Mouse (Mus musculus) lung, postnatal 25 days (tissue): ENCODE measurements around the gene Siah2.

ENCODE experiments used
- DNase-seq: peaks from one replicate; pipeline ENCODE4 v3.0.0; 2022; ENCODE audit warnings: low spot score

Gene Siah2

GRCm38 (mm10) chr3:58691997-58692721, at the start of gene Siah2:
TSS of gene Siah2 (minus strand) at chr3:58692400.
- peak; percentile 93 for DNase-seq

DNA sequence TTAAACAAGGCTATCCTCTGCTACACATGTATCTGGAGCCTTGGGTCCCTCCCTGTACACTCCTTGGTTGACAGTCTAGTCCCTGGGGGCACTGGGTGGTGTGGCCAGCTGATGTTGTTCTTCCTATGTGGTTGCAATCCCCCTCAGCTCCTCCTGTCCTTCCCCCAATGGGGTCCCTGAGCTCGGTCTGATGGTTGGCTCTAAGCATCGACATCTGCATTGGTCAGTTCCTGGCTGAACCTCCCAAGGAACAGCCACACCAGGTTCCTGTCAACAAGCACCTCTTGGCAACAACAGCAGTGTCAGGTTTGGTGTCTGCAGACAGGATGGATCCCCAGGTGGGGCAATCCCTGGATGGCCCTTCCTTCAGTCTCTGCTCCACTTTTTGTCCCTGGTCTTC, 47.3 kb upstream of the Siah2 start:
- no peak for DNase-seq

DNA sequence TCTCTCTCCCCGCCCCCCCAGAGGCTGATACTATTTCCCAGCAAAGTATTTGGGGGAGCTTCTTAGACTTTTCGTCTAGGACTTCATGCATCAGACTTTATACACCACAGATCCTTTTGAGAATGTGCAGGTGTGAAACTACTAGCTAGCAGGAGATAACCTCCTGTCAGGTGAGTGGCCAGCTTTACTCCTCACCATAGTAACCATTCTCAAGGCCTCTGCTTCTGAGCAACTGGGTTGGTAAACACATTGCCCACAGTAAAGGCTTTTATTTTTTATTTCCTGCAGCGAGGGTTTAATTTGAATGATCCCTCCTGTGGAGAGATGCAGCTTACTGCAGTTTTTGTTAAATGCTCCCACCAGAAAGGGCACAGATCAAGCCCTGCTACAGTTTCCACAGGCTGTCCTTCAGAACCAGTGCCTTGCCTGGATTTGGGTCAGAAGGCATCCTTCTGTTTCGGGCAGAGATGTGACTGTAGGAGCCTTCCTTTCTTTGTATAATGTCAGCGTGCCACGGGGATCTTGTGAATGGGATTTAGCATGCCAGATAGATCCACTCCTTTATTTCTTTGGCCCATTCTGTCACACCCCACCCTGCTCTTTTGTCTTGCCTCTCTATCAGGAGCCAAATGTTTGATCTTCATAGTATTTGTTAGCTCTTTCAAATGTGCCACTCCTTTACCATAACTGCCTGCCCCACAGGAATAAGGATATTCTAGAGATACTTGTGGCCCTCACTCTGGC, 46.3 kb upstream of the Siah2 start:
- no peak for DNase-seq

DNA sequence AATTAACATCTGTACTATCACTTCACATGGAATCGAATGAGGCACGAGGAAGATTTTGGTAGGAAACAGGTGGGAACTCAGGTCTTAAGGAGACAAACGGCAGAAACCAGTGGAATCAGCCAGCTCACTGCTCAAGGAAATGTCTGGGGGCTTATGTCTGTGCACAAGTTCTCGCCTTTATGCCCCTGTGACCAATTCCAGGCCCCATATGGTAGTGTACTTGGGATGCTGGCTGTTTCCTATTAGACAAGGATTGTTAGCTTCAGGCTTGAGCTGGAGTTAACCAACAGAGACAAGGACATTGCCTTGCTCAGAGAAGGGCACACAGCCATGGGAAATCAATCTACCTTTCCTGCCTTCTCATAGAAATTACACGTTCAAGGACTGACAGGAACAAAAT, 39.3 kb upstream of the Siah2 start:
- no peak for DNase-seq

- peak; percentile 10 for DNase-seq
Observed at GRCm38 (mm10) chr3:58730580-58730979, 38.4 kb upstream of the Siah2 start.

DNA sequence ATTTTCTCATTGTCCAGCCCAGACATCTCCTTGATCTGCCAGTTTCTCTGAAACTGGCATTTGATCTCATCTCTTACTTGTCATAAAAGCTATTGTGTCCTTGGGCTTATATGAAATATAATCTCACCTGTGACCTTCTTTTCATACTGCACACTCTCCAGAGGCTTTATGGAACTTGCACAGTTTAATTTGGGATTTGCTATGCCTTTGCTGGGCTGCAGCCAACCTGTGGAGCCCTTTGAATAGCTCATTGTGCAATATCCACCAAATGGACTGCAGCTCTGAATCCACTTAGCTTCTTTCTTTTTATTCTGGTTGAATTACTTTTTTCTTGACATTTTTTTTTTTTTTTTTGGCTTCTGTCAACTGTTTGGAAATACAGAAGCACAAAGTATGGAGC, 37.3 kb upstream of the Siah2 start:
- DNase-seq, result peak; percentile 27

- DNase-seq, result no peak
Observed at GRCm38 (mm10) chr3:58727601-58728000, 35.4 kb upstream of the Siah2 start.

- DNase-seq, result peak; percentile 14
Observed at GRCm38 (mm10) chr3:58727012-58727411, 34.8 kb upstream of the Siah2 start.

GRCm38 (mm10) chr3:58726374-58726773, 34.2 kb upstream of the Siah2 start:
- no peak for DNase-seq

GRCm38 (mm10) chr3:58724815-58725214, 32.6 kb upstream of the Siah2 start:
- DNase-seq, result no peak

DNA sequence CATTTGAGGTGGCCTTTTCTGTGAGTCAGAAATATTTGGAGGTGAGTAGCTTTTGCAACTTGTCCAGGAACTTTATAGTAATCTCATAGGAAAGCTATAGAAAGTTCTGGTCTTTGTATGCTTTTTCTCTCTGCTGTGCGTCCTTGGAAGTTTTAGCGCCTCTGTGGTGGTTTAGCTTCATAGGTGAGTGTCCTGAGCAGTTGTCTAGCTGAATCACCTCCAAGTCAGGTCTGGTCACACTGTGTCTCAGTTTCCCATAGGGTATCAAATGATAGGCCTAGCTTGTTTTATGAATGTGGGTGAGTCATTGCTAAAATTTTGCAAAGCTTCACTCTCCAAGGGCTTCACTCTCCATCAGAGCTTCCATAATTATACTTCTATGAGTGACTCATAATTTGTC, 31.5 kb upstream of the Siah2 start:
- no peak for DNase-seq

DNA sequence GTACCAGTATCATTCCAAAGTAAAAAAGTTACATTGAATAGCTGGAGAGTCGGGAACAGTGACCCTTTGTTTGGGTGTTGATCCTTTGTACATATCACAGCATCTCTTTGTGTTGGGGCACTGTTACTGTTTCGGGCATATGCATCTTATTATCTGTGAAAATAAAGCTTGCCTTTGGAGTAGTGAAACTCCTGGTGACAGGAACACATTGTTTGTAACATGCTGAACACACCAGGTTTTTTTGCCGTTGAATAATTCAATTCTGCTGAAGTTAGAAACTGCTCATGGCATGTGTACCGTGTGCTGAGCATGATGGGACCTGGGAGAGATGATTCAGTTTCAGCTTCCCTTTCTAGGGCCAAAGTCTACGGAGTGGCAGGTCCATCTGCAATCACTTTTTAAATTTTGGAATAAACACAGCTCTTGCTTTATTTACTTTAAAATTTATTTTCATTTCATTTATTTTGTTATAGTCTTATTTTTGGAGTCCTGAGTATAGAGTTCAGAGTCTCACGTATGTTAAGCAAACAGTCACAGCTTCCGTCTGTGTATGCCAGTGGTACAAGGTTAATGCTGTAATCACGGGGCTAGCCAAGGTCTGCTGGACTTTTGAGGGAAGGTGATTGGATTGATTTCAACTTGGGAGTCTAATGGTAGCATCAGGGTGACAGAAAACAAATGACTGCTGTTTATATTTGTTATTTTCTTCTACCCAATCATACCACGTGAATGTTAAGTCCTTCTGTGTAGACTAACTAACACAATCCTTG, 27.4 kb upstream of the Siah2 start:
- no peak for DNase-seq

GRCm38 (mm10) chr3:58716705-58717104, 24.5 kb upstream of the Siah2 start:
- no peak for DNase-seq

GRCm38 (mm10) chr3:58714767-58715166, 22.6 kb upstream of the Siah2 start:
- DNase-seq, result no peak

DNA sequence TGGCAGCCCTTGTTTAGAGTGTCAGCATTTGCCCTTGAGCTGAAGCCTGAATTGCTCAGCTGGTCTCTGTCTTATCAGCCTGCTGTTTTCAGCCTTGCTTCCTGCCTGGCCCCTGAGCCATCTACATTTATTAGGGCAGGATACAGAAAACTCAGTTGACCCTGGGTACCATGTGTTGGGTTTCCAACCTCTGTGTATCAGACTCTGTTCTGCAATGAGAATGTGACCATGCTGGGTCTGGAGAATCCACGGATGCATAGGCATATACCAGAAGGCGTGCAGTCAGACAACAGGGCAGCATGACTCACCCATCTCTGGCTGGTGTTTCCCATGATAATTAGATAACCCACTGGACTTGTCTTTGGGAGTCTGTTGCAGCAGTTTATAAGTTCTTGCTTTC, 21.8 kb upstream of the Siah2 start:
- no peak for DNase-seq

DNA sequence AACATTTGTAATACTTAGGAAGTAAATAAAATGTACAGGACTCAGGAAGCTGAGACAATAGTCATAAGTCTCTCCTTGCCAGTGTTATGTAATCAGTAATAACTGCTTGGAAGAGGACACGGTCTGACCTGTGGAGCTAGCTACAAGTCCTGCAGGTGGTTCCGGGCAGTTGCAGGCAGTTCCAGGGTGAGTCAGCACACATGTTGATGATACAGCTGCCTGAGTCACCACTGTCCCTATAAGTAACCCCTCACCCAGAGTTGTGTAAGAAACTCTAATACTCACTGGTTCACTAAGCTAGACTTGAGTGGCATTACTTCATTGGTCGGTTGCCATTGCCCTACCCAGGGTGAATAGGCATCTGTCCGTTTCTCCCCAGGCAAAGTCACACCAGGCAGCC, 21.0 kb upstream of the Siah2 start:
- DNase-seq, result no peak

DNA sequence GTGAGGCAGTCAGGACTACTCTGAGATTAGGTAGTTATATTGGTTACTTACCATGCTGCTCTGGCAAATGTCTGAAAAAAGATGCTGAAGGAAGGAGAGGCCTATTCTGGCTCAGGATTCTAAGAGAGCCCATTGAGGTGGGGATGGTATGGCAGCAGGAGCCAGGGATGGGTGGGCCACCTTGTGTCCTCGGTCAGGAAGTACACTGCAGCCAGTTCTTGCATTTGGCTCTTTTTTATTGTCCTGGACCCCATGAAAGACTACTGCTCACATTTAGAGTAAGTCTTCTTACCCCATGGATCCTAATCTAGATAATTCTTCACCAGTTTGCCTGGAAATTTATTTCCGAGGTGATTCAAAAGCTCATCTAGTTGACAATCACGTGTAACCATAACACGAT, 12.3 kb upstream of the Siah2 start:
- DNase-seq, result no peak

DNA sequence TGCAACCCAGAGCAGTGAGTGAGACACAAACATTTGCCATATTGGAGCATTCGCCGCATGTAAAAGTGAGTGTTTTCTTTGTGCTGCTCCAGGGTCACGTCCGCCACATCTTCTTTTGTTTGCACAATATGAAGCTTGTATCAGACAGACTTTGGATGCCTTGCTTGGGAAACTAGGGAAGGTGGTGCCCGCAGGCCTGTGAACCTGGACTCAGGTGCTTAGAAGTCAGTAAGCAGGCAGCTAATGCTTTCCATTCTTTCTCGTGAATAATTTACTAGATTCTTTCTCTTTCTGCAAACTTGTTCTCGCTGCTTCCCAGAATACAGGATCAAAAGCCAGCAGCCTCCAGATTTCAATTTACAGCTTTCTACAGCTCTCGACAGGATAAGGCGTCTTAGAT, 11.5 kb upstream of the Siah2 start:
- no peak for DNase-seq

DNA sequence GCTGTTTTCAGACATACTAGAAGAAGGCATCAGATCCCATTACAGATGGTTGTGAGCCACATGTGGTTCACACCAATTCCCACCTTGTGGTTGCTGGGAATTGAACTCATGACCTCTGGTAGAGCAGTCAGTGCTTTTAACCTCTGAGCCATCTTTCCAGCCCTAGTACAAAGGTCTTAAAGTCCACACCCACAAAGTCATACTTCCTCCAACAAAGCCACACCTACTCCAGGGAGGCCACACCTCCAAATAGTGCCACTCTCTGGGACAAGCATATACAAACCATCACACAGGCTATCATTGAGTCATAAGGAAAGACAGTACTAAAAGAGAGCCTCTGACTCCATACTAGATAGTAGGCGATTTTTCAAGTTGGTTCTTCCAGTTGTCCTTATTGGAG, 10.1 kb upstream of the Siah2 start:
- DNase-seq, result no peak

GRCm38 (mm10) chr3:58701441-58701840, 9.2 kb upstream of the Siah2 start:
- DNase-seq, result no peak

GRCm38 (mm10) chr3:58697926-58698325, 5.7 kb upstream of the Siah2 start:
- no peak for DNase-seq

DNA sequence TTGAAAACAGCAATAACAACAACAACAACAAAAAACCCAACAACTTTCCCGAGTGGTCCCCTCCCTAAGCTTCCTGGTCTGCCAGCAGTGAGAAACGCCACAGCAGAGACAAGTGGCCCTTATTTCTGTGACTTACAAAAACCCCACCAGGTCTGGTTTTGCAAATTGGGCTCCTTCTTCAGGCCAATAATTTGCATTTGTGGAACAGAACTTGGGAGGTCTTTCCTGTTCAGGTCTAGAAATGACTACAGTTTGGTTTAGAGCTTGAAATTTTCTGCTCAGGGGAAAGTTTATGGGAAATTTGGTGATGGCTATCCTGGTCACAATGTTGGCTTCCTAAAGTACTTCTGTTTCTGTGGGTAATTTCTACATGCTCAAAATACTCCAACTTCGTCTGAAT, 4.6 kb upstream of the Siah2 start:
- DNase-seq, result no peak

DNA sequence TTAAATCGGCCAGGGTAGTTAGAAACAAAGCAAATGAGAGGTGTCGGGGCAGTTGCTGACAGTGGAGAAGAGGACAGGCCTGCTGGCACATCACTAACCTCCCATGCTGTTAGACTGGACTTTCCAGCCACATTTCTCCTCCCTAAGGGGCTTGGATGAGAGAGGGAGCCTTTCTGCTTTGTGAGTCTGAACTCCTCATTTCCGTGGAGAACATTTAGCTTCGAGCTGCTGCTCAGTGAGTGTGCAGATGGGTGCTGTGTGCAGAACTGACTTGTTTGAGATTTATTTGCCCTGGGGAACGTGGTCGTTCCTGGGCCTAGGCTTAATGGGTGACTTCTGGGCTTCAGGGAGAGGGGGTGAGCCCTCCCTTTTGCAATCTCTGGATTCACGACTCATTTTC, 3.3 kb upstream of the Siah2 start:
- DNase-seq, result no peak
